ENCODE assay signal across 8 mouse cellular contexts in genomic region chr13:23584331-23584730, GRCm38 (mm10). TPM values are rescaled to one million over a fixed set of nuclear protein-coding genes. Genes with fewer than 3 reads are reported as not detected.
DNase-seq lines count a peak whose midpoint lies in the region; ATAC-seq and TF ChIP-seq lines count a peak whose summit lies in the region.

No protein-coding gene starts in this region.

- peak overlapping the region; percentile 54 for H3K9ac ChIP-seq in embryonic facial prominence, embryonic 11.5 days (replicated peaks; ENCODE audit: low read length)
- peak overlapping the region; percentile 76 for H3K9ac ChIP-seq in limb, embryonic 12.5 days (replicated peaks)

- DNase-seq in thymus, adult 2 months, result no peak
- no peak for DNase-seq in thymus, postnatal 10 days (ENCODE audit: low spot score in 2 of 2)
- peak; percentile 45 for DNase-seq in embryonic facial prominence, embryonic 11.5 days (ENCODE audit: low spot score)
- DNase-seq in Muller cell, postnatal 12 days (ENCODE audit: inconsistent ontology term), result no peak
- no peak for DNase-seq in kidney, postnatal 36 days
- no peak for DNase-seq in gastrocnemius, adult 8-10 months (ENCODE audit: low spot score in 2 of 2)

- peak overlapping the region; percentile 99 for H3K27ac ChIP-seq in thymus, adult 2 months (ENCODE audit: control insufficient read depth, insufficient read depth, low read length)
- H3K27ac ChIP-seq in embryonic facial prominence, embryonic 11.5 days (replicated peaks; ENCODE audit: low read depth, low read length), result peak overlapping the region; percentile 96
- H3K27ac ChIP-seq in limb, embryonic 12.5 days, result peak overlapping the region; percentile 96
- H3K27ac ChIP-seq in olfactory bulb, adult 2 months (ENCODE audit: insufficient read depth, low read depth, low read length), result peak overlapping the region; percentile 51; the same call in 1 of the 2 replicates

- no peaks in the 10 kb centered on the region for H3K27me3 ChIP-seq in thymus, adult 2 months (ENCODE audit: control insufficient read depth, insufficient read depth, low read length)
- H3K27me3 ChIP-seq in embryonic facial prominence, embryonic 11.5 days (ENCODE audit: control insufficient read depth, insufficient read depth, low read length), result no peaks in the 10 kb centered on the region
- H3K27me3 ChIP-seq in limb, embryonic 12.5 days, result no peaks in the 10 kb centered on the region

- H3K36me3 ChIP-seq in thymus, adult 2 months (ENCODE audit: control insufficient read depth, insufficient read depth, low read length), result no peaks in the 10 kb centered on the region
- H3K36me3 ChIP-seq in embryonic facial prominence, embryonic 11.5 days (replicated peaks; ENCODE audit: control insufficient read depth, insufficient read depth, low read depth, low read length), result no peaks in the 10 kb centered on the region
- H3K36me3 ChIP-seq in limb, embryonic 12.5 days, result no peaks in the 10 kb centered on the region

- no peak overlapping the region for H3K4me3 ChIP-seq in thymus, adult 2 months (ENCODE audit: control insufficient read depth, insufficient read depth, low read length)
- H3K4me3 ChIP-seq in embryonic facial prominence, embryonic 11.5 days (ENCODE audit: low read depth, low read length), result peak overlapping the region; percentile 13; the same call in 1 of the 2 replicates
- peak overlapping the region; percentile 44 for H3K4me3 ChIP-seq in limb, embryonic 12.5 days (replicated peaks)
- no peak overlapping the region for H3K4me3 ChIP-seq in olfactory bulb, adult 2 months (ENCODE audit: insufficient read depth, low read depth, low read length)

- no peak for TF ChIP-seq POLR2A in thymus, adult 2 months (IDR thresholded peaks at IDR 0.05; ENCODE audit: control insufficient read depth, extremely low read depth, insufficient read depth, low read length, poor library complexity)
- no peak for TF ChIP-seq POLR2A in olfactory bulb, adult 2 months (IDR thresholded peaks at IDR 0.05; ENCODE audit: insufficient read depth, low read depth, low read length)

- no peaks in the 10 kb centered on the region for H3K9me3 ChIP-seq in embryonic facial prominence, embryonic 11.5 days (replicated peaks; ENCODE audit: control insufficient read depth, low read length)
- no peaks in the 10 kb centered on the region for H3K9me3 ChIP-seq in limb, embryonic 12.5 days

- no peak for ATAC-seq in embryonic facial prominence, embryonic 11.5 days (replicated peaks; ENCODE audit: insufficient number of reproducible peaks, low FRiP score, low TSS enrichment, low read depth)
- no peak for ATAC-seq in limb, embryonic 12.5 days (ENCODE audit: insufficient number of reproducible peaks, insufficient read depth, low FRiP score, low TSS enrichment, low read depth)

- no peak for TF ChIP-seq CTCF in thymus, adult 2 months (IDR thresholded peaks at IDR 0.05; ENCODE audit: borderline replicate concordance, control insufficient read depth, extremely low read depth, insufficient read depth, low read length, poor library complexity)
- no peak for TF ChIP-seq CTCF in olfactory bulb, adult 2 months (IDR thresholded peaks at IDR 0.05; ENCODE audit: insufficient read depth, low read depth, low read length)

- peak overlapping the region; percentile 72 for H3K4me2 ChIP-seq in embryonic facial prominence, embryonic 11.5 days (ENCODE audit: low read depth, low read length)
- peak overlapping the region; percentile 76 for H3K4me2 ChIP-seq in limb, embryonic 12.5 days

- H3K4me1 ChIP-seq in thymus, adult 2 months (replicated peaks; ENCODE audit: control insufficient read depth, insufficient read depth, low read length), result peaks cover 11% of the 10 kb centered on the region
- no peaks in the 10 kb centered on the region; the same call in 1 of the 2 replicates for H3K4me1 ChIP-seq in embryonic facial prominence, embryonic 11.5 days (ENCODE audit: control insufficient read depth, insufficient read depth, low read length)
- H3K4me1 ChIP-seq in limb, embryonic 12.5 days (replicated peaks), result peaks cover 34% of the 10 kb centered on the region
- peaks cover 3% of the 10 kb centered on the region; the same call in 1 of the 2 replicates for H3K4me1 ChIP-seq in olfactory bulb, adult 2 months (ENCODE audit: control insufficient read depth, insufficient read depth, low read length)

RNA-seq across cellular contexts. Expression of gene Hist1h4d, which starts 2.9 kb away (rescaled TPM):
- polyA plus RNA-seq in thymus, adult 2 months (2012; rRNA removed), result 115 and 120 TPM in 2 replicates
- 115 and 122 TPM in 2 replicates for polyA plus RNA-seq in embryonic facial prominence, embryonic 11.5 days (2014; fragmentation: Nextera tagmentation; extraction: Ambion mirVana)
- polyA plus RNA-seq in limb, embryonic 12.5 days (2016; fragmentation: Nextera tagmentation; extraction: Ambion mirVana), result 139 and 158 TPM in 2 replicates
- not detected in 2 replicates for polyA plus RNA-seq in olfactory bulb, adult 2 months (2012; ENCODE audit: insufficient read depth, insufficient read length, low replicate concordance, missing spikeins)
- total RNA-seq in gastrocnemius, adult 8-10 months (2022), result 10 to 100 TPM; 37.8 to 57.9 (median 48.1) TPM

RNA-seq across cellular contexts. Expression of gene Hist1h3d, which starts 8.8 kb away (rescaled TPM):
- 161 and 207 TPM in 2 replicates for polyA plus RNA-seq in thymus, adult 2 months (2012; rRNA removed)
- 10.2 and 11.3 TPM in 2 replicates for polyA plus RNA-seq in embryonic facial prominence, embryonic 11.5 days (2014; fragmentation: Nextera tagmentation; extraction: Ambion mirVana)
- 9.5 and 11.3 TPM in 2 replicates for polyA plus RNA-seq in limb, embryonic 12.5 days (2016; fragmentation: Nextera tagmentation; extraction: Ambion mirVana)
- not detected in 2 replicates for polyA plus RNA-seq in olfactory bulb, adult 2 months (2012; ENCODE audit: insufficient read depth, insufficient read length, low replicate concordance, missing spikeins)
- total RNA-seq in gastrocnemius, adult 8-10 months (2022), result 1 to 10 TPM; 2.5 to 4.0 (median 3.2) TPM

RNA-seq across cellular contexts. Expression of gene Hist1h2ad, which starts 10.2 kb away (rescaled TPM):
- 76.8 and 109 TPM in 2 replicates for polyA plus RNA-seq in thymus, adult 2 months (2012; rRNA removed)
- polyA plus RNA-seq in embryonic facial prominence, embryonic 11.5 days (2014; fragmentation: Nextera tagmentation; extraction: Ambion mirVana), result 2.1 and 3.8 TPM in 2 replicates
- polyA plus RNA-seq in limb, embryonic 12.5 days (2016; fragmentation: Nextera tagmentation; extraction: Ambion mirVana), result 1.9 and 2.7 TPM in 2 replicates
- polyA plus RNA-seq in olfactory bulb, adult 2 months (2012; ENCODE audit: insufficient read depth, insufficient read length, low replicate concordance, missing spikeins), result not detected in 2 replicates
- 1 to 10 TPM in 1 of 4 experiments, not detected in 3; 2.2 TPM for total RNA-seq in gastrocnemius, adult 8-10 months (2022)

RNA-seq across cellular contexts. Expression of gene Hist1h2bf, which starts 10.3 kb away (rescaled TPM):
- 277 and 362 TPM in 2 replicates for polyA plus RNA-seq in thymus, adult 2 months (2012; rRNA removed)
- polyA plus RNA-seq in embryonic facial prominence, embryonic 11.5 days (2014; fragmentation: Nextera tagmentation; extraction: Ambion mirVana), result 4.1 and 4.9 TPM in 2 replicates
- polyA plus RNA-seq in limb, embryonic 12.5 days (2016; fragmentation: Nextera tagmentation; extraction: Ambion mirVana), result 12.5 and 21.2 TPM in 2 replicates
- not detected in 2 replicates for polyA plus RNA-seq in olfactory bulb, adult 2 months (2012; ENCODE audit: insufficient read depth, insufficient read length, low replicate concordance, missing spikeins)
- total RNA-seq in gastrocnemius, adult 8-10 months (2022), result 1 to 10 TPM; 2.0 to 6.7 (median 5.1) TPM

RNA-seq across cellular contexts. Expression of gene Hist1h2bg, which starts 13.1 kb away (rescaled TPM):
- polyA plus RNA-seq in thymus, adult 2 months (2012; rRNA removed), result 523 and 578 TPM in 2 replicates
- 8.4 and 8.6 TPM in 2 replicates for polyA plus RNA-seq in embryonic facial prominence, embryonic 11.5 days (2014; fragmentation: Nextera tagmentation; extraction: Ambion mirVana)
- polyA plus RNA-seq in limb, embryonic 12.5 days (2016; fragmentation: Nextera tagmentation; extraction: Ambion mirVana), result 16.5 and 25.4 TPM in 2 replicates
- not detected in 2 replicates for polyA plus RNA-seq in olfactory bulb, adult 2 months (2012; ENCODE audit: insufficient read depth, insufficient read length, low replicate concordance, missing spikeins)
- 1 to 10 TPM; 5.2 to 8.5 (median 7.2) TPM for total RNA-seq in gastrocnemius, adult 8-10 months (2022)

Comparison
In these comparisons a context has a peak if more than half of its experiments do, and no peak if none do; other contexts are left out.
1. H3K4me3 ChIP-seq: peak in embryonic facial prominence, embryonic 11.5 days (single experiment) and limb, embryonic 12.5 days (single experiment); none in thymus, adult 2 months (single experiment) and olfactory bulb, adult 2 months (single experiment).
2. RNA of gene Hist1h4d, which starts 2.9 kb away (polyA plus RNA-seq): 139 to 158 TPM in limb, embryonic 12.5 days, 115 to 120 TPM in thymus, adult 2 months and 115 to 122 TPM in embryonic facial prominence, embryonic 11.5 days; not detected in olfactory bulb, adult 2 months; every median in the first group is over 100 times any median in the second.
3. RNA of gene Hist1h3d, which starts 8.8 kb away (polyA plus RNA-seq): 161 to 207 TPM in thymus, adult 2 months; 9.5 to 11.3 TPM in limb, embryonic 12.5 days, 10.2 to 11.3 TPM in embryonic facial prominence, embryonic 11.5 days and not detected in olfactory bulb, adult 2 months; every median in the first group is over 10 times any median in the second.
4. RNA of gene Hist1h2ad, which starts 10.2 kb away (polyA plus RNA-seq): 76.8 to 109 TPM in thymus, adult 2 months; 1.9 to 2.7 TPM in limb, embryonic 12.5 days, 2.1 to 3.8 TPM in embryonic facial prominence, embryonic 11.5 days and not detected in olfactory bulb, adult 2 months; every median in the first group is over 10 times any median in the second.
5. Peak in every context shown above with its lines, with median percentiles within 50 percentile points of each other: H3K27ac ChIP-seq.